Mouse (Mus musculus) bone marrow macrophage, adult 2 months (primary cell): ENCODE measurements around the gene Fgfr4.
"Not testable (repeated sequence)": the region's sequence is repeated elsewhere in the genome, so short reads cannot be mapped to it uniquely, and the experiment has no call there.

Experiments
- CTCF ChIP-seq: IDR thresholded peaks from 2 replicates; pipeline ENCODE4 v1.5.1; 2012; ENCODE audit warnings: low read depth, mild to moderate bottlenecking, low read length, moderate library complexity
- POLR2A ChIP-seq: IDR thresholded peaks from 2 replicates; pipeline ENCODE4 v1.6.1; 2012; ENCODE audit warnings: mild to moderate bottlenecking, low read depth, low read length, borderline replicate concordance

GRCm38 (mm10) chr13:55187062-55187461, 34.6 kb downstream of the Fgfr4 start:
- not testable (repeated sequence) for TF ChIP-seq CTCF, POLR2A
